Comparison of ENCODE assay signal across 9 mouse cellular contexts in genomic region chr1:185454144-185454543, GRCm38 (mm10). TPM values are rescaled to one million over a fixed set of nuclear protein-coding genes. Genes with fewer than 3 reads are reported as not detected.
DNase-seq lines count a peak whose midpoint lies in the region; ATAC-seq and TF ChIP-seq lines count a peak whose summit lies in the region.
"Had no signal": no experiment of that assay in that cellular context is flagged by ENCODE, and none has a peak within 500 bp of the region (broad histone marks: within the 10 kb centered on the region; RNA-seq: fewer than 3 reads in every experiment).

No protein-coding gene starts in this region.

- H3K27me3 ChIP-seq in megakaryocyte, embryonic 14.5 days (replicated peaks) = peaks cover 55% of the 10 kb centered on the region
- no peaks in the 10 kb centered on the region for H3K27me3 ChIP-seq in forebrain, embryonic 16.5 days (replicated peaks; ENCODE audit: control insufficient read depth, insufficient read depth, low read length)
- 0 out of 2 replicates have a peak, but pooled peaks cover 2% of the 10 kb centered on the region for H3K27me3 ChIP-seq in liver, embryonic 14.5 days (ENCODE audit: control insufficient read depth, insufficient read depth, low read length)

- 26% methylated on average over 4 of the region's 4 CpGs for WGBS in forebrain, embryonic 16.5 days
- WGBS in liver, embryonic 14.5 days (ENCODE audit: insufficient replicate concordance) = 13% methylated on average over 4 of the region's 4 CpGs

- H3K27ac ChIP-seq in forebrain, embryonic 16.5 days (ENCODE audit: low read length) = peak overlapping the region; percentile 62
- H3K27ac ChIP-seq in liver, embryonic 14.5 days = peak overlapping the region; percentile 97

- no peak for DNase-seq in liver, embryonic 14.5 days (ENCODE audit: low read depth in 3 of 3, low spot score in 3 of 3)
- no peak for DNase-seq in cerebellum, postnatal 36 days
- DNase-seq in thymus, postnatal 0 days (ENCODE audit: low spot score) = no peak
- no peak for DNase-seq in right cerebral cortex, adult 18-20 months
- DNase-seq: kidney, adult 2 months; thymus, adult 18-20 months had no signal

- TF ChIP-seq EP300 in liver, embryonic 14.5 days (IDR thresholded peaks at IDR 0.05; ENCODE audit: low read depth) = no peak

- ATAC-seq in megakaryocyte, adult 5-6 weeks (ENCODE audit: poor library complexity, severe bottlenecking) = no peak
- peak; percentile 52 for ATAC-seq in forebrain, embryonic 16.5 days
- peak; percentile 4; the same call in 1 of the 2 replicates for ATAC-seq in liver, embryonic 14.5 days (ENCODE audit: insufficient read depth)

- peak overlapping the region; percentile 90 for H3K9ac ChIP-seq in forebrain, embryonic 16.5 days (replicated peaks; ENCODE audit: low read depth, low read length)
- H3K9ac ChIP-seq in liver, embryonic 14.5 days (replicated peaks) = peak overlapping the region; percentile 82

- no peak for TF ChIP-seq CTCF in liver, embryonic 14.5 days (IDR thresholded peaks at IDR 0.05; ENCODE audit: low read depth)

- peaks cover 15% of the 10 kb centered on the region for H3K4me1 ChIP-seq in megakaryocyte, embryonic 14.5 days
- H3K4me1 ChIP-seq in forebrain, embryonic 16.5 days (replicated peaks; ENCODE audit: control insufficient read depth, insufficient read depth, low read length) = peaks cover 23% of the 10 kb centered on the region; the same call in 1 of the 2 replicates
- H3K4me1 ChIP-seq in liver, embryonic 14.5 days (replicated peaks; ENCODE audit: control insufficient read depth in 2 of 2, insufficient read depth in 2 of 2, low read length in 1 of 2) = peaks cover 62 to 69% of the 10 kb centered on the region in 2 experiments

- peak overlapping the region; percentile 90 for H3K4me3 ChIP-seq in megakaryocyte, embryonic 14.5 days (replicated peaks)
- H3K4me3 ChIP-seq in forebrain, embryonic 16.5 days (replicated peaks; ENCODE audit: low read length) = peak overlapping the region; percentile 74
- H3K4me3 ChIP-seq in liver, embryonic 14.5 days (ENCODE audit: insufficient read depth in 1 of 2, low read depth in 2 of 2, low read length in 2 of 2) = peak overlapping the region; percentile 9 to 87

- peaks cover 7% of the 10 kb centered on the region; the same call in 1 of the 2 replicates for H3K9me3 ChIP-seq in megakaryocyte, embryonic 14.5 days
- H3K9me3 ChIP-seq in forebrain, embryonic 16.5 days (ENCODE audit: control insufficient read depth, low read length) = no peaks in the 10 kb centered on the region
- H3K9me3 ChIP-seq in liver, embryonic 14.5 days (ENCODE audit: control insufficient read depth, low read length) = no peaks in the 10 kb centered on the region

- no peaks in the 10 kb centered on the region for H3K36me3 ChIP-seq in megakaryocyte, embryonic 14.5 days (replicated peaks; ENCODE audit: low read length)
- H3K36me3 ChIP-seq in forebrain, embryonic 16.5 days (ENCODE audit: control insufficient read depth, insufficient read depth) = no peaks in the 10 kb centered on the region
- H3K36me3 ChIP-seq in liver, embryonic 14.5 days (replicated peaks; ENCODE audit: control insufficient read depth, insufficient read depth, low read depth) = peaks cover 24% of the 10 kb centered on the region

- H3K4me2 ChIP-seq in forebrain, embryonic 16.5 days (ENCODE audit: low read length) = peak overlapping the region; percentile 74
- peak overlapping the region; percentile 87 for H3K4me2 ChIP-seq in liver, embryonic 14.5 days (ENCODE audit: low read depth)

RNA-seq across cellular contexts. Expression of gene Slc30a10, which starts 0.5 kb away (rescaled TPM):
- polyA plus RNA-seq in megakaryocyte, embryonic 14.5 days (2012; ENCODE audit: insufficient read depth, low replicate concordance) = not detected in 2 replicates
- 0.07 and 0.09 TPM in 2 replicates for total RNA-seq in megakaryocyte, adult 5-6 weeks (2015)
- total RNA-seq in megakaryocyte, adult 5-6 weeks (2017) = 0.07 and 0.16 TPM in 2 replicates
- polyA plus RNA-seq in forebrain, embryonic 16.5 days (2015; fragmentation: Nextera tagmentation; extraction: Ambion mirVana) = 10.3 and 10.7 TPM in 2 replicates
- polyA plus RNA-seq in liver, embryonic 14.5 days (2012; rRNA removed) = 19.5 and 21.2 TPM in 2 replicates
- polyA plus RNA-seq in liver, embryonic 14.5 days (2014; fragmentation: Nextera tagmentation; extraction: Ambion mirVana) = 13.3 and 14.9 TPM in 2 replicates
- polyA plus RNA-seq in thymus, postnatal 0 days (2015; fragmentation: Nextera tagmentation; extraction: Ambion mirVana) = 0.03 and 0.04 TPM in 2 replicates
- polyA plus RNA-seq: kidney, adult 2 months had no signal

Comparison
In these comparisons a context has a peak if more than half of its experiments do, and no peak if none do; other contexts are left out.
1. RNA of gene Slc30a10, which starts 0.5 kb away (polyA plus RNA-seq): 13.3 to 21.2 TPM in liver, embryonic 14.5 days and 10.3 to 10.7 TPM in forebrain, embryonic 16.5 days; 0.03 to 0.04 TPM in thymus, postnatal 0 days and not detected in megakaryocyte, embryonic 14.5 days; every median in the first group is over 10 times any median in the second.
2. Peak in every context shown above with its lines, with median percentiles within 50 percentile points of each other: H3K4me3 ChIP-seq.